15 mouse cellular contexts compared by ENCODE assay signal in the genomic region with DNA sequence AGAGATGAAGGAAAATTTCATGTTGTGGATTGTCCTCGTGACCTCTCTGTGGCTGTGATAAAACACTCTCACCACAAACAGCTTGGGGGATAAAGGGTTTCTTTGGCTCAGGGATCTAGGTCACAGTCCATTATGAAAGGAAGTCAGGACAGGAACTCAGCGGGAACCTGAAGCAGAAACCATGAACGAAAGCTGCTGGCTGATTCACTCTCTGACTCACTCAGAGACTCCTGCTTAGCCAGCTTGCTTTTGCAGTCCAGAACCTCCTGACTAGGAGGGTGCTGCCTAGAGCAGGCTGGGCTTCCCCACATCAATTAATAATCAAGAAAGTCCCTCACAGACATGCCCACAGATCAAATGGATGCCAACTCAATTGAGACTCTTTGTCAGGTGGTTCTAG. TPM values are rescaled to one million over a fixed set of nuclear protein-coding genes. Genes with fewer than 3 reads are reported as not detected.
DNase-seq lines count a peak whose midpoint lies in the region; TF ChIP-seq lines count a peak whose summit lies in the region.
"Had no signal": no experiment of that assay in that cellular context is flagged by ENCODE, and none has a peak within 500 bp of the region (broad histone marks: within the 10 kb centered on the region; RNA-seq: fewer than 3 reads in every experiment).

No protein-coding gene starts in this region.

- H3K4me2 ChIP-seq in CH12.LX (ENCODE audit: insufficient read depth, low read depth, poor library complexity, severe bottlenecking): no peak overlapping the region
- H3K4me2 ChIP-seq: heart, embryonic 15.5 days; neural tube, embryonic 15.5 days had no signal

- in situ Hi-C loops in CH12.LX (cut with MboI; ENCODE audit: low pct_ligation_motif_present, low pct_unique_long_range_greater_than_20kb, low sequenced_read_pairs): no loop called here

- TF ChIP-seq CTCF in kidney, adult 2 months (conservative IDR thresholded peaks at IDR 0.05; ENCODE audit: insufficient read depth, insufficient read length, low read depth, low read length): no peak
- TF ChIP-seq CTCF in CH12.LX (conservative IDR thresholded peaks at IDR 0.05 in 1 of 2, IDR thresholded peaks at IDR 0.05 in 1 of 2; ENCODE audit: low read depth in 2 of 2, low read length in 2 of 2): no peak

- dilution Hi-C loops in CH12.LX (cut with MboI; ENCODE audit: extremely low pct_ligation_motif_present, extremely low pct_unique_long_range_greater_than_20kb, low sequenced_read_pairs): no loop called here

- H3K79me2 ChIP-seq in CH12.LX (replicated peaks; ENCODE audit: control insufficient read depth, extremely low read depth, insufficient read depth, poor library complexity, severe bottlenecking): no peaks in the 10 kb centered on the region

- DNase-seq in kidney, adult 2 months: peak; percentile 0
- no peak for DNase-seq in kidney, postnatal 10 days
- DNase-seq in CH12.LX (ENCODE audit: extremely low read depth) (peak; percentile 53), MN1 (ENCODE audit: low spot score) (no peak)
- peak; percentile 21 to 36 for DNase-seq in cerebellum, adult 18-20 months
- peak; percentile 5 to 14 for DNase-seq in layer of hippocampus, postnatal 14 days (ENCODE audit: low spot score in 2 of 2)
- no peak for DNase-seq in thymus, adult 18-20 months
- DNase-seq: gastrocnemius, adult 2 months; midbrain, embryonic 14.5 days had no signal

- no peaks in the 10 kb centered on the region for H3K9me3 ChIP-seq in CH12.LX (replicated peaks; ENCODE audit: low read length)
- H3K9me3 ChIP-seq: heart, embryonic 15.5 days had no signal

- no peak for TF ChIP-seq RAD21 in CH12.LX (IDR thresholded peaks at IDR 0.05; ENCODE audit: low read depth, low read length)

- no peaks in the 10 kb centered on the region for H3K27me3 ChIP-seq in kidney, adult 2 months (replicated peaks; ENCODE audit: control insufficient read depth, insufficient read depth, low read length)
- no peaks in the 10 kb centered on the region for H3K27me3 ChIP-seq in CH12.LX (replicated peaks)
- H3K27me3 ChIP-seq: heart, embryonic 15.5 days; neural tube, embryonic 15.5 days had no signal

- no peaks in the 10 kb centered on the region for H3K4me1 ChIP-seq in kidney, adult 2 months (ENCODE audit: control insufficient read depth, insufficient read depth, low read length)
- H3K4me1 ChIP-seq in CH12.LX (ENCODE audit: control insufficient read depth in 1 of 2, insufficient read depth in 2 of 2): peaks cover 3 to 21% of the 10 kb centered on the region in 2 experiments; a peak in 2 of 4 replicates
- H3K4me1 ChIP-seq: heart, embryonic 15.5 days; neural tube, embryonic 15.5 days had no signal

- no peaks in the 10 kb centered on the region for H3K36me3 ChIP-seq in kidney, adult 2 months (ENCODE audit: control insufficient read depth, insufficient read depth, low read length)
- H3K36me3 ChIP-seq in CH12.LX (replicated peaks in 1 of 2; ENCODE audit: control insufficient read depth in 1 of 2, insufficient read depth in 1 of 2, low read length in 1 of 2): no peaks in the 10 kb centered on the region
- H3K36me3 ChIP-seq: heart, embryonic 15.5 days; neural tube, embryonic 15.5 days had no signal

- WGBS in kidney, adult 2 months: 39% methylated on average over 3 of the region's 3 CpGs

- TF ChIP-seq EP300 in CH12.LX (IDR thresholded peaks at IDR 0.05; ENCODE audit: low read length): no peak; the same call in 1 of the 2 replicates

- no peak overlapping the region for H3K4me3 ChIP-seq in kidney, adult 2 months (ENCODE audit: insufficient read depth, low read depth, low read length)
- no peak overlapping the region for H3K4me3 ChIP-seq in CH12.LX (replicated peaks in 1 of 3; ENCODE audit: low read depth in 2 of 3, low read length in 2 of 3, poor library complexity in 1 of 3)
- H3K4me3 ChIP-seq: gastrocnemius, adult 2 months; heart, embryonic 15.5 days; neural tube, embryonic 15.5 days had no signal

- no peak overlapping the region for H3K9ac ChIP-seq in CH12.LX (ENCODE audit: insufficient read depth, low read depth)
- H3K9ac ChIP-seq: heart, embryonic 15.5 days; neural tube, embryonic 15.5 days had no signal

- TF ChIP-seq POLR2A in kidney, adult 2 months (IDR thresholded peaks at IDR 0.05; ENCODE audit: low read depth, low read length): no peak
- no peak for TF ChIP-seq POLR2A in CH12.LX (IDR thresholded peaks at IDR 0.05; ENCODE audit: low read depth, low read length)

- H3K27ac ChIP-seq in kidney, adult 2 months (ENCODE audit: insufficient read depth, low read depth, low read length): no peak overlapping the region
- H3K27ac ChIP-seq in CH12.LX (ENCODE audit: insufficient read depth, low read depth): no peak overlapping the region
- H3K27ac ChIP-seq: gastrocnemius, adult 2 months; heart, embryonic 15.5 days; hindbrain, postnatal 0 days; neural tube, embryonic 15.5 days had no signal

TF ChIP-seq in CH12.LX, 34 proteins besides CTCF, POLR2A, EP300 and RAD21:
- no peak for TF ChIP-seq CHD1 (IDR thresholded peaks at IDR 0.05; ENCODE audit: low read depth, low read length)
- TF ChIP-seq IRF4 (IDR thresholded peaks at IDR 0.05; ENCODE audit: low read depth, low read length): peak; percentile 47; the same call in 1 of the 2 replicates

RNA-seq across cellular contexts. Expression of gene Atp13a4, which starts 32.2 kb away (rescaled TPM):
- polyA plus RNA-seq in kidney, adult 2 months (2012; rRNA removed): 2.3 and 2.6 TPM in 2 replicates
- total RNA-seq in CH12.LX (2012; rRNA removed): not detected in 2 replicates
- total RNA-seq in CH12.LX (2014; rRNA removed): not detected in 2 replicates
- not detected in 2 replicates for polyA plus RNA-seq in CH12.LX (2012; ENCODE audit: insufficient read length, low read depth)
- 10 to 100 TPM; 15.0 to 19.4 TPM for total RNA-seq in layer of hippocampus, postnatal 14 days (2021)
- total RNA-seq: gastrocnemius, adult 2 months; liver, adult 2 months had no signal
- polyA plus RNA-seq: large intestine, adult 2 months; liver, adult 2 months; spleen, adult 2 months had no signal

Comparison
In these comparisons a context has a peak if more than half of its experiments do, and no peak if none do; other contexts are left out.
1. DNase-seq: peak in kidney, adult 2 months (single experiment), CH12.LX (single experiment), cerebellum, adult 18-20 months (2 of 2) and layer of hippocampus, postnatal 14 days (2 of 2); none in kidney, postnatal 10 days (single experiment), MN1 (single experiment) and thymus, adult 18-20 months (0 of 2).
2. RNA of gene Atp13a4, which starts 32.2 kb away (total RNA-seq): 15.0 to 19.4 TPM in layer of hippocampus, postnatal 14 days; not detected in CH12.LX; every median in the first group is over 10 times any median in the second.